Mouse (Mus musculus) liver, embryonic 15.5 days (tissue): ENCODE results near the gene Rapgef4. TPM values are rescaled to one million over a fixed set of nuclear protein-coding genes. Genes with fewer than 3 reads are reported as not detected.

Source experiments
- ATAC-seq: fragments of 200-750 bp; cut with Nextera tagmentation; 2 replicates; pipeline ENCODE4 v1.8.0; 2017; ENCODE audit warnings: moderate number of reproducible peaks, mild to moderate bottlenecking, moderate library complexity; ENCODE audit not compliant: insufficient read depth
- H3K27ac ChIP-seq: fragments of 300-500 bp; sonication (generic); replicated peaks from 2 replicates; pipeline ENCODE4 v1.5.1; 2015; ENCODE audit warnings: mild to moderate bottlenecking, inconsistent platforms
- H3K27me3 ChIP-seq: fragments of 300-500 bp; sonication (generic); 2 replicates; pipeline ENCODE4 v1.6.1; 2015; ENCODE audit warnings: mild to moderate bottlenecking, inconsistent platforms
- H3K36me3 ChIP-seq: fragments of 300-500 bp; sonication (generic); replicated peaks from 2 replicates; pipeline ENCODE4 v1.6.1; 2015; ENCODE audit warnings: moderate library complexity, mild to moderate bottlenecking, inconsistent platforms
- H3K4me1 ChIP-seq: fragments of 300-500 bp; sonication (generic); replicated peaks from 2 replicates; pipeline ENCODE4 v1.6.1; 2015; ENCODE audit warnings: inconsistent platforms
- H3K4me2 ChIP-seq: fragments of 300-500 bp; sonication (generic); 2 replicates; pipeline ENCODE4 v1.6.1; 2015; ENCODE audit warnings: moderate library complexity, mild to moderate bottlenecking, inconsistent platforms
- H3K4me3 ChIP-seq: fragments of 300-500 bp; sonication (generic); replicated peaks from 2 replicates; pipeline ENCODE4 v1.5.1; 2015; ENCODE audit warnings: mild to moderate bottlenecking, inconsistent platforms
- H3K9ac ChIP-seq: fragments of 300-500 bp; sonication (generic); 2 replicates; pipeline ENCODE4 v1.6.1; 2015; ENCODE audit warnings: moderate library complexity, mild to moderate bottlenecking, inconsistent platforms
- H3K9me3 ChIP-seq: fragments of 300-500 bp; sonication (generic); replicated peaks from 2 replicates; pipeline ENCODE4 v1.6.1; 2016; ENCODE audit warnings: inconsistent platforms
- WGBS: fragments of 180-500 bp; shearing (Covaris S2); methylation state at CpG from one replicate; pipeline ENCODE4 v1.1.7; 2015; ENCODE audit warnings: mixed read lengths; ENCODE audit not compliant: insufficient replicate concordance; 5-methylcytosine and 5-hydroxymethylcytosine counted together
- polyA plus RNA-seq: library from polyadenylated mRNA; unstranded; fragments of >200 nt; fragmentation: Nextera tagmentation; extraction: Ambion mirVana; gene quantifications from 2 replicates; pipeline ENCODE4 v1.2.1, GENCODE M21; 2015

Rapgef4 gene
- polyA plus RNA-seq, 1 experiment from 2014 or later = 6.5 TPM

- no peak overlapping the region for H3K4me2 ChIP-seq
- no peaks in the 10 kb centered on the region for H3K27me3 ChIP-seq
- peak; percentile 25; the same call in 1 of the 2 replicates for ATAC-seq
- H3K27ac ChIP-seq = no peak overlapping the region
- no peaks in the 10 kb centered on the region for H3K36me3 ChIP-seq
- H3K9ac ChIP-seq = no peak overlapping the region
- no peaks in the 10 kb centered on the region for H3K9me3 ChIP-seq
- WGBS = 69% methylated on average over 2 of the region's 2 CpGs
- no peak overlapping the region for H3K4me3 ChIP-seq
- peaks cover 18% of the 10 kb centered on the region for H3K4me1 ChIP-seq
Observed at GRCm38 (mm10) chr2:72199451-72199850, 218.4 kb downstream of the Rapgef4 start.

- Histone ChIP-seq H3K36me3 (no peaks in the 10 kb centered on the region), H3K9me3 (no peaks in the 10 kb centered on the region), H3K27me3 (no peaks in the 10 kb centered on the region), H3K4me1 (peaks cover 11% of the 10 kb centered on the region), H3K9ac (no peak overlapping the region), H3K4me2 (peak overlapping the region; percentile 13; the same call in 1 of the 2 replicates), H3K4me3 (no peak overlapping the region), H3K27ac (peak overlapping the region; percentile 69)
- 9% methylated on average over 9 of the region's 9 CpGs for WGBS
- ATAC-seq = no peak
Observed at GRCm38 (mm10) chr2:72201506-72201905, 220.5 kb downstream of the Rapgef4 start.

GRCm38 (mm10) chr2:72202252-72202651, 221.2 kb downstream of the Rapgef4 start:
- no peak overlapping the region for H3K4me2 ChIP-seq
- no peaks in the 10 kb centered on the region for H3K27me3 ChIP-seq
- H3K36me3 ChIP-seq = no peaks in the 10 kb centered on the region
- no peaks in the 10 kb centered on the region for H3K9me3 ChIP-seq
- ATAC-seq = no peak
- H3K4me3 ChIP-seq = no peak overlapping the region
- WGBS = 22% methylated on average over 6 of the region's 6 CpGs
- H3K27ac ChIP-seq = no peak overlapping the region
- no peak overlapping the region for H3K9ac ChIP-seq
- peaks cover 11% of the 10 kb centered on the region for H3K4me1 ChIP-seq

- Histone ChIP-seq H3K9ac (no peak overlapping the region), H3K27ac (no peak overlapping the region), H3K4me3 (no peak overlapping the region), H3K9me3 (no peaks in the 10 kb centered on the region), H3K4me1 (peaks cover 11% of the 10 kb centered on the region), H3K27me3 (no peaks in the 10 kb centered on the region), H3K4me2 (no peak overlapping the region), H3K36me3 (no peaks in the 10 kb centered on the region)
- ATAC-seq = 0 out of 2 replicates have a peak, but pooled peaks have one; percentile 28
- WGBS = 9% methylated on average over 5 of the region's 5 CpGs
Observed at GRCm38 (mm10) chr2:72203609-72204008, 222.6 kb downstream of the Rapgef4 start.

GRCm38 (mm10) chr2:72205869-72206268, 224.8 kb downstream of the Rapgef4 start:
- H3K36me3 ChIP-seq = no peaks in the 10 kb centered on the region
- 68% methylated on average over 5 of the region's 5 CpGs for WGBS
- H3K4me3 ChIP-seq = no peak overlapping the region
- H3K9ac ChIP-seq = no peak overlapping the region
- no peak for ATAC-seq
- H3K4me1 ChIP-seq = peaks cover 3% of the 10 kb centered on the region
- H3K27me3 ChIP-seq = no peaks in the 10 kb centered on the region
- no peak overlapping the region for H3K27ac ChIP-seq
- H3K4me2 ChIP-seq = no peak overlapping the region
- no peaks in the 10 kb centered on the region for H3K9me3 ChIP-seq

- no peak overlapping the region for H3K4me3 ChIP-seq
- ATAC-seq = no peak
- no peaks in the 10 kb centered on the region for H3K27me3 ChIP-seq
- H3K4me1 ChIP-seq = peaks cover 3% of the 10 kb centered on the region
- H3K9me3 ChIP-seq = no peaks in the 10 kb centered on the region
- 68% methylated on average over 4 of the region's 4 CpGs for WGBS
- no peak overlapping the region for H3K9ac ChIP-seq
- no peaks in the 10 kb centered on the region for H3K36me3 ChIP-seq
- H3K4me2 ChIP-seq = no peak overlapping the region
- H3K27ac ChIP-seq = no peak overlapping the region
Observed at GRCm38 (mm10) chr2:72206530-72207248, 225.6 kb downstream of the Rapgef4 start.

- H3K36me3 ChIP-seq = no peaks in the 10 kb centered on the region
- no peaks in the 10 kb centered on the region for H3K9me3 ChIP-seq
- no peaks in the 10 kb centered on the region for H3K4me1 ChIP-seq
- no peak overlapping the region for H3K4me2 ChIP-seq
- ATAC-seq = no peak
- no peak overlapping the region for H3K27ac ChIP-seq
- no peak overlapping the region for H3K4me3 ChIP-seq
- H3K27me3 ChIP-seq = no peaks in the 10 kb centered on the region
- H3K9ac ChIP-seq = no peak overlapping the region
- 46% methylated on average over 3 of the region's 3 CpGs for WGBS
Observed at GRCm38 (mm10) chr2:72217336-72217735, 236.3 kb downstream of the Rapgef4 start.

- Histone ChIP-seq H3K9me3 (no peaks in the 10 kb centered on the region), H3K27ac (no peak overlapping the region), H3K4me1 (no peaks in the 10 kb centered on the region), H3K9ac (no peak overlapping the region), H3K27me3 (no peaks in the 10 kb centered on the region), H3K4me3 (no peak overlapping the region), H3K36me3 (no peaks in the 10 kb centered on the region), H3K4me2 (no peak overlapping the region)
- no peak for ATAC-seq
- WGBS = 5% methylated on average over 3 of the region's 3 CpGs
Observed at GRCm38 (mm10) chr2:72219921-72220320, 238.9 kb downstream of the Rapgef4 start.

GRCm38 (mm10) chr2:72221283-72221682, 240.2 kb downstream of the Rapgef4 start:
- no peak for ATAC-seq
- no peaks in the 10 kb centered on the region for H3K9me3 ChIP-seq
- no peak overlapping the region for H3K4me3 ChIP-seq
- H3K27ac ChIP-seq = no peak overlapping the region
- H3K36me3 ChIP-seq = no peaks in the 10 kb centered on the region
- H3K9ac ChIP-seq = no peak overlapping the region
- no peaks in the 10 kb centered on the region for H3K4me1 ChIP-seq
- WGBS = 70% methylated on average over 11 of the region's 11 CpGs
- H3K4me2 ChIP-seq = no peak overlapping the region
- H3K27me3 ChIP-seq = no peaks in the 10 kb centered on the region

GRCm38 (mm10) chr2:72221706-72222105, 240.7 kb downstream of the Rapgef4 start:
- no peaks in the 10 kb centered on the region for H3K4me1 ChIP-seq
- no peak overlapping the region for H3K4me2 ChIP-seq
- no peak overlapping the region for H3K9ac ChIP-seq
- H3K9me3 ChIP-seq = no peaks in the 10 kb centered on the region
- no peak for ATAC-seq
- H3K27ac ChIP-seq = no peak overlapping the region
- H3K36me3 ChIP-seq = no peaks in the 10 kb centered on the region
- H3K27me3 ChIP-seq = no peaks in the 10 kb centered on the region
- 62% methylated on average over 7 of the region's 7 CpGs for WGBS
- no peak overlapping the region for H3K4me3 ChIP-seq

GRCm38 (mm10) chr2:72222276-72222675, 241.2 kb downstream of the Rapgef4 start:
- Histone ChIP-seq H3K27me3 (no peaks in the 10 kb centered on the region), H3K4me2 (no peak overlapping the region), H3K9ac (no peak overlapping the region), H3K4me1 (no peaks in the 10 kb centered on the region), H3K36me3 (no peaks in the 10 kb centered on the region), H3K9me3 (no peaks in the 10 kb centered on the region), H3K27ac (no peak overlapping the region), H3K4me3 (no peak overlapping the region)
- WGBS = 61% methylated on average over 4 of the region's 4 CpGs
- no peak for ATAC-seq
